Mouse (Mus musculus) midbrain, embryonic 16.5 days (tissue): ENCODE measurements around the gene Tyw1. TPM values are rescaled to one million over a fixed set of nuclear protein-coding genes. Genes with fewer than 3 reads are reported as not detected.

Experiments used
- ATAC-seq: fragments of 200-750 bp; cut with Nextera tagmentation; 2 replicates; pipeline ENCODE4 v1.8.0; 2017; ENCODE audit warnings: moderate TSS enrichment
- H3K27ac ChIP-seq: fragments of 300-500 bp; sonication (generic); 2 replicates; pipeline ENCODE4 v1.5.1; 2014; ENCODE audit warnings: mild to moderate bottlenecking, low read length, mixed read lengths
- H3K27me3 ChIP-seq: fragments of 300-500 bp; sonication (generic); 2 replicates; pipeline ENCODE4 v1.6.1; 2014; ENCODE audit warnings: low read depth, low read length, mixed read lengths; ENCODE audit not compliant: control insufficient read depth, insufficient read depth
- H3K36me3 ChIP-seq: fragments of 300-500 bp; sonication (generic); 2 replicates; pipeline ENCODE4 v1.6.1; 2014; ENCODE audit warnings: mild to moderate bottlenecking, low read length, moderate library complexity, mixed read lengths; ENCODE audit not compliant: control insufficient read depth, insufficient read depth
- H3K4me1 ChIP-seq: fragments of 300-500 bp; sonication (generic); 2 replicates; pipeline ENCODE4 v1.6.1; 2014; ENCODE audit warnings: mild to moderate bottlenecking, low read length, mixed read lengths; ENCODE audit not compliant: control insufficient read depth, insufficient read depth
- H3K4me2 ChIP-seq: fragments of 300-500 bp; sonication (generic); 2 replicates; pipeline ENCODE4 v1.6.1; 2014; ENCODE audit warnings: mild to moderate bottlenecking, low read length, mixed read lengths
- H3K4me3 ChIP-seq: fragments of 300-500 bp; sonication (generic); 2 replicates; pipeline ENCODE4 v1.5.1; 2014; ENCODE audit warnings: low read depth, mild to moderate bottlenecking, low read length, moderate library complexity, mixed read lengths
- H3K9ac ChIP-seq: fragments of 300-500 bp; sonication (generic); 2 replicates; pipeline ENCODE4 v1.6.1; 2014; ENCODE audit warnings: low read depth, low read length, mixed read lengths
- H3K9me3 ChIP-seq: fragments of 300-500 bp; sonication (generic); replicated peaks from 2 replicates; pipeline ENCODE4 v1.6.1; 2014; ENCODE audit warnings: mild to moderate bottlenecking, low read length, mixed read lengths; ENCODE audit not compliant: control insufficient read depth, poor library complexity, severe bottlenecking
- WGBS: fragments of 180-500 bp; shearing (Covaris S2); extraction: QIAGEN DNeasy Blood & Tissue Kit; methylation state at CpG from one replicate; pipeline ENCODE4 v1.1.7; 2014; 5-methylcytosine and 5-hydroxymethylcytosine counted together
- polyA plus RNA-seq: library from polyadenylated mRNA; unstranded; fragments of >200 nt; fragmentation: Nextera tagmentation; extraction: Ambion mirVana; gene quantifications from 2 replicates; pipeline ENCODE4 v1.2.1, GENCODE M21; 2015

The Tyw1 gene
- polyA plus RNA-seq, 1 experiment from 2014 or later: 20.2 TPM

DNA sequence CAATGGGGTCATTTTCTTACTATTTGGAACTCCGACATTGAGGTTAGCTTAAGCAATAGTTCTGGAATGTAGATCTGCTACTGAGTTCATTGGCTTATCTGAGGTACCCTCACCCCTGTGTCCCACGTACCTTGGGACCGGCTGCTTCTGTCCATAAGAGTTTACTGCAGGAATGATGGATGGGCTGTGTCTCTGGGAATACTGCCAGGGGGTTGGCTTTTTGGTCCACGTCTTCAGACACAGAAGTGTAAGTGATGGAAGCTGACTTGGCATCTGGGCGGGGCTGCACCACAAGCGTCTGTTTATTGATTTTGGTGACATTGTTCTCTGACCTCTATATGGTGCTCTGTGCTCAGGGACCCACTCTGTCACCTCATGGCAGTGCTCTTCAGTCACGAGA is 55.4 kb downstream of the Tyw1 start:
- Histone ChIP-seq H3K4me1 (no peaks in the 10 kb centered on the region), H3K9me3 (no peaks in the 10 kb centered on the region), H3K27me3 (no peaks in the 10 kb centered on the region), H3K36me3 (peaks cover 4% of the 10 kb centered on the region; the same call in 1 of the 2 replicates), H3K4me2 (no peak overlapping the region), H3K9ac (no peak overlapping the region), H3K27ac (no peak overlapping the region), H3K4me3 (no peak overlapping the region)
- ATAC-seq: no peak
- 88% methylated on average over 7 of the region's 7 CpGs for WGBS

DNA sequence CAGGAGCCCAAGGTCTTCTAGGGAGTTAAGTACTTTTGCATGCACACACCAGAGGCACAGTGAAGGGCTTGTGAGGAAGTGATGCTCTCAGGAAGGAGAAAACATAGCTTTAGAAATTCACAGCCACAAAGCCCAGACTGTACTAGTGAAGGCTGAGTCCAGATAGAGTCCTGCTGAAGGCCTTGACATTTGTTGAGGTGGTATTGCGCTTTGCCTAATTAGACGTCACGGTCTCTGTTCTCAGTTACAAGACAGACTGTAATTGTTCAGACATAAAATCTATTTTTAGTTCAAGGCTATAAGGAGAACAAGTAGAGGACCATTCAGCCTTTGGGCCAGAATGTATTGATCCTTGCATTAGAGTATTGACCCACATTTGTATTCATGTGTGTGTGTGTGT is 58.1 kb downstream of the Tyw1 start:
- Histone ChIP-seq H3K9me3 (no peaks in the 10 kb centered on the region), H3K4me2 (no peak overlapping the region), H3K36me3 (peaks cover 2% of the 10 kb centered on the region; the same call in 1 of the 2 replicates), H3K27me3 (no peaks in the 10 kb centered on the region), H3K27ac (no peak overlapping the region), H3K9ac (no peak overlapping the region), H3K4me1 (no peaks in the 10 kb centered on the region), H3K4me3 (no peak overlapping the region)
- no peak for ATAC-seq
- 79% methylated on average over 3 of the region's 3 CpGs for WGBS

DNA sequence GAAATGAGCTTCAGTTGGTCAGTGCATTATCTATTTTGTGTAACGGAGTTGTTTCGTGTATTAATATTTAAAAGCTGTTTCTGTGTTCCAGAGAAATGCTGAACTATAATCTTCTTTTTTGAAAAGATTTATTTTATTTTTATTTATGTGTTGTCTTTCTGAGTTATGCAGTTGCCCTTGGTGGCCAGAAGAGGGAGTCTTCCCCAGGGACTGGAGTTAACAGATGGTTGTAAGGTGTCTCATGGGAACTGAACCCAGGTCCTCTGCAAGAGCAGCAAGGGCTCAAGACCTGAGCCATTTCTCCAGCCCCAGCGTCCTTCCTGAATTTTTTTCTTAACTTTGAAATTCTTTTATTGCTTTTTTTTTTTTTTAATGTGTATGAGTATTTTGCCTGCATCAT is 59.5 kb downstream of the Tyw1 start:
- no peaks in the 10 kb centered on the region for H3K27me3 ChIP-seq
- H3K27ac ChIP-seq: no peak overlapping the region
- WGBS: 96% methylated on average over 3 of the region's 3 CpGs
- ATAC-seq: no peak
- H3K4me2 ChIP-seq: no peak overlapping the region
- H3K9ac ChIP-seq: no peak overlapping the region
- H3K4me3 ChIP-seq: no peak overlapping the region
- H3K36me3 ChIP-seq: peaks cover 2% of the 10 kb centered on the region; the same call in 1 of the 2 replicates
- no peaks in the 10 kb centered on the region for H3K4me1 ChIP-seq
- no peaks in the 10 kb centered on the region for H3K9me3 ChIP-seq

DNA sequence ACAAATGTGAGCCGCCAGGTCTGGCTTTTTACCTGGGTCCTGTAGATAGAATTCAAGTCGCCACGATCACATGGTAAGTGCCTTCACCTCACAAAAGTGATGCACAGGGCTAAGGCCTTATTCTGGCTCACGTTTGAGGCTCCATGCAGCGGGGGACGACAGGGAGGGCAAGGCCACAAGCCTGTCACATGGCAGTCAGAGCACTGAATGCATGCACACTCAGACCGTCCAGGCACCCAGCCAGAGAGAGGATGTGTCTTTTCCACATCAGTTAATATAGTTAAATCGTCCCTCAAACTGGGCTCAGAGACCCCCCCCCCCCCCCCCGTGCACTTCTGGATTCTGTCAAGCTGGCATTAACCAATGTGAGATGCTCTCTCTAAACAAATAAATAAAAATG is 60.9 kb downstream of the Tyw1 start:
- 84% methylated on average over 9 of the region's 9 CpGs for WGBS
- no peaks in the 10 kb centered on the region; the same call in 1 of the 2 replicates for H3K4me1 ChIP-seq
- no peaks in the 10 kb centered on the region for H3K9me3 ChIP-seq
- H3K27me3 ChIP-seq: no peaks in the 10 kb centered on the region
- no peak overlapping the region for H3K9ac ChIP-seq
- ATAC-seq: no peak
- no peak overlapping the region for H3K4me2 ChIP-seq
- H3K27ac ChIP-seq: no peak overlapping the region
- H3K36me3 ChIP-seq: no peaks in the 10 kb centered on the region
- H3K4me3 ChIP-seq: no peak overlapping the region

DNA sequence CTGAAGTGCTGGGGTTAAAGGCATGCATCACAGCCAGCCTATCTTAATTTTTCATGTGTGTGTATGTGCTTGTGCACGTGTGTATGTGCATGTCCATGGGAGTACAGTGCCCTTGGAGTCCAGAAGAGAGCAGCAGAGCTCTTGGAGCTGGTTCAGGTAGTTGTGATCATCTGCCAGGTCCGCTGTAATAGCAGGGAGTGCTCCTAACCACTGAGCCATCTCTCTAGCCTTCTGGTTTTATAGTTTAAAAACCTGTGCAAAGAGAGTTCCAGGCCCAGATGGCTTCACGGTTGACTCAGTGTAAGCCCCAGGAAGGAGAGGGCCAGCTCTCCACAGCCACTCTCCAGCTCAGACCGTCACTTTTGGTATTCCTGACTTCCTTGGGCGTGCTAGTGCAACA is 64.4 kb downstream of the Tyw1 start:
- no peak overlapping the region for H3K27ac ChIP-seq
- 94% methylated on average over 5 of the region's 5 CpGs for WGBS

DNA sequence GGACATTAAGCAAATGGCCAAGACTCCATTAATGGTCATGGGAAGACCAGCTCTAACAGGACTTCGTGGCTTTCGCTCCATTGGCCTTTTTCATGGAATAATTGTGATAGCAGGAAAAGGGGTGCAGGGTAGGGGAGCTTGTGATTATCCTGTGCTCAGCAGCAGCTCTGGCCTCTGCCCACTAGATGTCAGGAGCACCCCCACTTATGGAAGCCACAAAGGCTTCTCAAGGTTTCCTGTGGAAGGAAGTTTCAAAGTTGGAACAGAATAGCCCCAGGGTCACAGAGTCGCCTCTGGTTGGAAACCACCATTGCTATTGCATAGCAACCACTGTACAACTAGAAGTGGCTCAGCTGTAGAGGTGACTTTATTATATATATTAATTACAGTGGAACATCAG is 65.1 kb downstream of the Tyw1 start:
- H3K4me2 ChIP-seq: no peak overlapping the region
- H3K9ac ChIP-seq: no peak overlapping the region
- no peak for ATAC-seq
- H3K4me1 ChIP-seq: no peaks in the 10 kb centered on the region; the same call in 1 of the 2 replicates
- H3K9me3 ChIP-seq: no peaks in the 10 kb centered on the region
- H3K4me3 ChIP-seq: no peak overlapping the region
- peaks cover 5% of the 10 kb centered on the region; the same call in 1 of the 2 replicates for H3K36me3 ChIP-seq
- 93% methylated on average over 3 of the region's 3 CpGs for WGBS
- no peak overlapping the region for H3K27ac ChIP-seq
- no peaks in the 10 kb centered on the region for H3K27me3 ChIP-seq

More for the DNA sequence above, 64.4 kb downstream of the Tyw1 start:
- Histone ChIP-seq H3K4me3 (no peak overlapping the region), H3K27me3 (no peaks in the 10 kb centered on the region), H3K9me3 (no peaks in the 10 kb centered on the region), H3K4me1 (no peaks in the 10 kb centered on the region; the same call in 1 of the 2 replicates), H3K9ac (no peak overlapping the region), H3K36me3 (no peaks in the 10 kb centered on the region), H3K4me2 (no peak overlapping the region)
- no peak for ATAC-seq

DNA sequence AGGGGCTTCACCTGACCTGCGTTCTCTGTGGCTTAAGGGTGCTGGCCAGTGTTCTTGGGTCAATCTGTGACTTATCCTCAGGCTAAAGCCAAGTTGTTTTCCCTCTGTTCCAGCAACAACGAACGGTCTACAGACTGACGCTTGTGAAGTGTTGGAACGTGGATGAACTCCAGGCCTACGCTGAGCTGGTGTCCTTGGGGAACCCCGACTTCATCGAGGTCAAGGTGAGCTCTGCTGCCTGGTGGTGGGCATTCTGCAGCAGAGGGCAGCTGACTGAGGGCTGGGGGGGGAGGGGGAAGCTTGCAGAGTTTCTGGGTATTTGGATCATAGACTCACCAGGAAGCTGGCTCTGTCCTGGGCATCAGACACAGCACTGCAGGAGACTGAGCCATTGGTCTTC is 70.1 kb downstream of the Tyw1 start:
- no peaks in the 10 kb centered on the region for H3K9me3 ChIP-seq
- H3K4me1 ChIP-seq: no peaks in the 10 kb centered on the region
- WGBS: 96% methylated on average over 8 of the region's 8 CpGs
- H3K9ac ChIP-seq: no peak overlapping the region
- H3K4me2 ChIP-seq: no peak overlapping the region
- H3K4me3 ChIP-seq: no peak overlapping the region
- H3K27me3 ChIP-seq: no peaks in the 10 kb centered on the region
- no peak overlapping the region for H3K27ac ChIP-seq
- H3K36me3 ChIP-seq: peaks cover 6% of the 10 kb centered on the region; the same call in 1 of the 2 replicates
- ATAC-seq: no peak

DNA sequence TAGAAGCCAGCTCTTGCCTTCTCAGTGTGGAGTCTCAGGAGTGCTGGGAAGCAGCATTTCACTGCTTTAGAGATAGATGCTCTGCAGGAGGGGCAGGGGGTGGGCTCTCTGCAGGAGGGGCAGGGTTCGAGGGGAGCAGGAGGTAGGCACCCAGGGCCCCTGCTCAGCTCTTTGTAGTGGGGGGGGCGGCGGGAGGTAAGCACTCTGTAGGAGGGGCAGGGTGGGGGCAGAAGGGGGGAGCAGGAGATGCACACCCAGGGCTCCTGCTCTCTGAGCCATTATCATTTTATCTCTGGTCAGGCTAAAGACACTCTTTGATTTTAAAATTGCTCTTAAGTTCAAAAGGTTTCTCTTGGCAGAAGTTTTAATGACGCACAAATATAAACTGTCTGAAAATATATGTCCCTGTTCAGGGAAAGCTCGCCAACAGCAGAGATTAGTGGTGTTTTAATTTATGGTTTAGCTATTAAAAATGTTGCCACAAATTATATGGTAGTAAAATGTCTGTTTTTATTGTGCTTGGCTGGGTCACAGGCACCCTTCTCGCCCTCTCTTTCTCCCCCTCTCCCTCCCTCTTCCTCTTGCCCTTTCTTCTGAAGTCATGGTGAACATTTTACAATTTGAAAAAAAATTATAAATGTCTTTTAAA is 72.3 kb downstream of the Tyw1 start:
- H3K27ac ChIP-seq: no peak overlapping the region
- no peak overlapping the region for H3K4me2 ChIP-seq
- no peak overlapping the region for H3K4me3 ChIP-seq
- no peaks in the 10 kb centered on the region for H3K4me1 ChIP-seq
- no peaks in the 10 kb centered on the region for H3K9me3 ChIP-seq
- H3K36me3 ChIP-seq: peaks cover 6% of the 10 kb centered on the region; the same call in 1 of the 2 replicates
- H3K27me3 ChIP-seq: no peaks in the 10 kb centered on the region
- no peak for ATAC-seq
- WGBS: 88% methylated on average over 6 of the region's 6 CpGs
- H3K9ac ChIP-seq: no peak overlapping the region

DNA sequence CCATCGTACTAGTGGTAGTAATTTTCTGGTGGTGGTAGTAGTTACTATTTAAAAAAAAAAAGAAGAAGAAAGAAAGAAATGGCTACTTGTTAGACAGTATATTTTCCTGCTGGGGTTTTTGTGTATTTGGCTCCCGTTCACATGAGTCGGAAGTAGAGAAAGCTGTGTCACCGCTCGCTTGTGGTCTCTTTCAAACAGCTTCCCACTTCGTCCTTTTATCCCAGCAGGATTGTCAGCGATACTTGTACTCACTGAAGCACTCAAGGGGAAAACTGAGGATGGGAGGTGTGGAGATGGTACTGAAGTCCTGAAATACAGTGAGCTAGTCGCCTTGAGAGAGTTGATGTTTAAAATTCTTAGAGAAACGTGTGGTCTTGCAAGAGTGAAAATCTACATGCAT is 72.9 kb downstream of the Tyw1 start:
- Histone ChIP-seq H3K9me3 (no peaks in the 10 kb centered on the region), H3K4me2 (no peak overlapping the region), H3K4me1 (no peaks in the 10 kb centered on the region), H3K27me3 (no peaks in the 10 kb centered on the region), H3K9ac (no peak overlapping the region), H3K4me3 (no peak overlapping the region), H3K36me3 (peaks cover 6% of the 10 kb centered on the region; the same call in 1 of the 2 replicates), H3K27ac (no peak overlapping the region)
- 72% methylated on average over 9 of the region's 9 CpGs for WGBS
- no peak for ATAC-seq
